Mouse (Mus musculus) neural tube, embryonic 13.5 days (tissue): ENCODE results near the gene Rbm39. TPM values are rescaled to one million over a fixed set of nuclear protein-coding genes. Genes with fewer than 3 reads are reported as not detected.
"Not testable (repeated sequence)": the region's sequence is repeated elsewhere in the genome, so short reads cannot be mapped to it uniquely, and the experiment has no call there.

ENCODE experiments used
- ATAC-seq: fragments of 200-750 bp; cut with Nextera tagmentation; 2 replicates; pipeline ENCODE4 v1.8.0; 2017; ENCODE audit warnings: low read depth, mild to moderate bottlenecking, moderate TSS enrichment, moderate library complexity
- H3K27ac ChIP-seq: fragments of 300-500 bp; sonication (generic); replicated peaks from 2 replicates; pipeline ENCODE4 v1.5.1; 2015; ENCODE audit warnings: moderate library complexity, mild to moderate bottlenecking, inconsistent platforms
- H3K27me3 ChIP-seq: fragments of 300-500 bp; sonication (generic); 2 replicates; pipeline ENCODE4 v1.6.1; 2015; ENCODE audit warnings: mild to moderate bottlenecking, inconsistent platforms
- H3K36me3 ChIP-seq: fragments of 300-500 bp; sonication (generic); 2 replicates; pipeline ENCODE4 v1.6.1; 2015; ENCODE audit warnings: mild to moderate bottlenecking, inconsistent platforms
- H3K4me1 ChIP-seq: fragments of 300-500 bp; sonication (generic); replicated peaks from 2 replicates; pipeline ENCODE4 v1.6.1; 2015; ENCODE audit warnings: inconsistent platforms
- H3K4me2 ChIP-seq: fragments of 300-500 bp; sonication (generic); 2 replicates; pipeline ENCODE4 v1.6.1; 2015; ENCODE audit warnings: inconsistent platforms, mild to moderate bottlenecking, moderate library complexity
- H3K4me3 ChIP-seq: fragments of 300-500 bp; sonication (generic); 2 replicates; pipeline ENCODE4 v1.5.1; 2015; ENCODE audit warnings: mild to moderate bottlenecking, inconsistent platforms
- H3K9ac ChIP-seq: fragments of 300-500 bp; sonication (generic); 2 replicates; pipeline ENCODE4 v1.6.1; 2015; ENCODE audit warnings: moderate library complexity, mild to moderate bottlenecking, inconsistent platforms
- H3K9me3 ChIP-seq: fragments of 300-500 bp; sonication (generic); 2 replicates; pipeline ENCODE4 v1.6.1; 2016; ENCODE audit warnings: inconsistent platforms
- WGBS: fragments of 180-500 bp; shearing (Covaris S2); methylation state at CpG from one replicate; pipeline ENCODE4 v1.1.7; 2015; 5-methylcytosine and 5-hydroxymethylcytosine counted together
- polyA plus RNA-seq: library from polyadenylated mRNA; unstranded; fragments of >200 nt; fragmentation: Nextera tagmentation; extraction: Ambion mirVana; gene quantifications from 2 replicates; pipeline ENCODE4 v1.2.1, GENCODE M21; 2015

The Rbm39 gene
- polyA plus RNA-seq, 1 experiment from 2014 or later = 509 TPM

GRCm38 (mm10) chr2:156196302-156197128 is 16.5 kb upstream of the Rbm39 start, which contains the start of gene Phf20:
Gene Phf20 (plus strand): TSS chr2:156196466.
- Histone ChIP-seq H3K4me1 (peaks cover 35% of the 10 kb centered on the region), H3K9ac (peak within 1 kb of the TSS; percentile 86), H3K9me3 (no peaks in the 10 kb centered on the region), H3K4me3 (peak within 1 kb of the TSS; percentile 75), H3K27me3 (no peaks in the 10 kb centered on the region), H3K36me3 (peaks cover 10% of the 10 kb centered on the region; the same call in 1 of the 2 replicates), H3K4me2 (peak within 1 kb of the TSS; percentile 79), H3K27ac (peak within 1 kb of the TSS; percentile 97)
- WGBS = under 1% methylated on average over 72 of the region's 88 CpGs
- ATAC-seq = peak; percentile 98

DNA sequence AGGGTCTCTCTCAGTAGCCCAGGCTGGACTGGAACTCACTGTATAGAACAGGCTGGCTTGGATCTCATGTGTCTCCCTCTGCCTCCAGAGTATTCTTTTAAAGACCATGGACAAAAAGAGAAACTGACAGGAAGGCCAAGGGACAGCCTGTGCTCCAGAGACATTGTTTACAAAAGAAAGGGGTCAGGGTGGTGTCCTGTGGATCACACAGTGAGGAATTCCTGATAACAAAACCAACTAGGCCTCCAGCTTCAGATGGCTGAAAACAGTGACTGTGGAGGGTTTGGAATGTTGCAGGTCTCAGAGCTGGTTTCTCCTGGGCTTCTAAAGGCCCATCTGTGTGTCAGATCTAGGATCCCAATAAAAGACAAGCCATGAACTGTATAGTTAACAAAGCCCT is 14.5 kb upstream of the Rbm39 start:
- no peak overlapping the region for H3K9ac ChIP-seq
- H3K27ac ChIP-seq = no peak overlapping the region
- H3K4me3 ChIP-seq = no peak overlapping the region
- no peak for ATAC-seq
- H3K36me3 ChIP-seq = no peaks in the 10 kb centered on the region
- no peaks in the 10 kb centered on the region for H3K9me3 ChIP-seq
- H3K27me3 ChIP-seq = no peaks in the 10 kb centered on the region
- peaks cover 28% of the 10 kb centered on the region for H3K4me1 ChIP-seq
- H3K4me2 ChIP-seq = no peak overlapping the region

- 83% methylated on average over 3 of the region's 3 CpGs for WGBS
- H3K4me3 ChIP-seq = no peak overlapping the region
- no peaks in the 10 kb centered on the region for H3K9me3 ChIP-seq
- no peak for ATAC-seq
- H3K27me3 ChIP-seq = no peaks in the 10 kb centered on the region
- H3K4me2 ChIP-seq = no peak overlapping the region
- H3K27ac ChIP-seq = no peak overlapping the region
- H3K4me1 ChIP-seq = peaks cover 17% of the 10 kb centered on the region
- H3K36me3 ChIP-seq = no peaks in the 10 kb centered on the region
- H3K9ac ChIP-seq = no peak overlapping the region
Observed at GRCm38 (mm10) chr2:156193066-156193862, 13.2 kb upstream of the Rbm39 start.

DNA sequence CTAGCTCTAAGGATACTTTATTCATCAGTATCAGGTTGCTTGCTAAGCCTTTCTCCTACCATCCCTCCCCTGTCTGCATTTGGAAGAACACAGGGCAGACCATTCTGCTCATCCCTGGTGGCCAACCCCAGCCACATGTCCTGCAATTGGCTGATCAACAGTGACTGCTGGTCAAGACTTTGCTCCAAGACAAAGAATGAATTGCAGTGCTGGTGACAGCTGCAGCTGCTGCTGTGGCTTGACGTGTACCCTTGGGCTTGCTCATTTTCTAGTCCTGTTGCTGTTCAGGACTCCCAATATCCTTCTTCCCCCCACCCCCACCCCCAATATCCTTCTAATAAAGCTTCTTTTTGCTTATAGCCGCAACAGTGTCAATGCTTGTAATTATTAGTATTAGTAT is 12.0 kb upstream of the Rbm39 start:
- ATAC-seq = no peak
- H3K9ac ChIP-seq = no peak overlapping the region
- WGBS = 75% methylated on average over 2 of the region's 2 CpGs

GRCm38 (mm10) chr2:156191540-156191939 is 11.5 kb upstream of the Rbm39 start:
- Histone ChIP-seq H3K9me3 (no peaks in the 10 kb centered on the region), H3K27ac (no peak overlapping the region), H3K36me3 (no peaks in the 10 kb centered on the region), H3K4me3 (no peak overlapping the region), H3K4me1 (peaks cover 7% of the 10 kb centered on the region), H3K4me2 (no peak overlapping the region), H3K9ac (no peak overlapping the region), H3K27me3 (no peaks in the 10 kb centered on the region)
- 95% methylated on average over 2 of the region's 2 CpGs for WGBS
- ATAC-seq = no peak

More for the DNA sequence above, 12.0 kb upstream of the Rbm39 start:
- Histone ChIP-seq H3K9me3 (no peaks in the 10 kb centered on the region), H3K4me2 (no peak overlapping the region), H3K4me1 (peaks cover 7% of the 10 kb centered on the region), H3K36me3 (no peaks in the 10 kb centered on the region), H3K27ac (no peak overlapping the region), H3K27me3 (no peaks in the 10 kb centered on the region), H3K4me3 (no peak overlapping the region)

- no peak for ATAC-seq
- Histone ChIP-seq H3K4me2 (no peak overlapping the region), H3K4me3 (no peak overlapping the region), H3K27ac (no peak overlapping the region), H3K36me3 (no peaks in the 10 kb centered on the region), H3K9ac (no peak overlapping the region), H3K4me1 (no peaks in the 10 kb centered on the region), H3K27me3 (no peaks in the 10 kb centered on the region), H3K9me3 (no peaks in the 10 kb centered on the region)
- 87% methylated on average over 14 of the region's 14 CpGs for WGBS
Observed at GRCm38 (mm10) chr2:156190004-156190896, 10.2 kb upstream of the Rbm39 start.

DNA sequence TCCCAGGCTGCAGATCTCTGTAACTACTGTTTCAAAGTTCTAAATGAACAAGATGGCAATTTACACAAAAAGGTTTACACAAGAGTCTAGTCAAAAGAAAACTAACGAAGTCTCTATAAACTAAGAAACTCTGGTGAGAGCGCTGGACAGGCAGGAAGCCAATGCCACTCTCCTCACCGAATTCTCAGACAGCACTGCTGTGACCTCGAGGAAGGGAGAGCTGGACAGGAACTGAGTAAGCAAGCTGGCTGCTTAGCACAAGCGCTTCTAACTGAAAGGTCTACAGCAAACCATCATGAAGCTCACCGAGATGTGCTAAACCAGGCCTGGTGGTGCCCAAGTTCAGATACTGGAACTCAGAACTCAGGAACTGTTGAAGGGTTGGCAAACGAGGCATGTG is 9.2 kb upstream of the Rbm39 start:
- not testable (repeated sequence) for H3K36me3 ChIP-seq, ATAC-seq
- WGBS = 89% methylated on average over 7 of the region's 7 CpGs

DNA sequence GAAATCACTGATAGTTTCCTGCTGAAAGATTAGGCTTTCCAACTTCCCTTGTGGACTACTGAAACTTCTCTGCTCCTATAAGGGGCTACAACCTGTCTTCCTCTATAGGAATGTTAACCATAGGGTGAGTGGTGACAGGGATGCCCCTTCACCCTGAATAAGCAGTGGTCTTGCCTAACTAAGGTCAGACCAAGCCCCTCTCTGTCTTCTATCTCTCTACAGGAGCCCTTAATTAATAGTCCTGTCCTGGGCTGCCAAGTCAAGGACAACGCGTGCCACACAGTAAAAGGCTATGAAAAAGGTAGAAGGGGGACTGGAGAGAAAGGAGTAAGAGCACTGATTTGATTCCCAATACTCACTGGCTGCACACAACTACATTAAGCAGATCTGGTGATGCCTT is 1.6 kb upstream of the Rbm39 start:
- Histone ChIP-seq H3K36me3 (peaks cover 14% of the 10 kb centered on the region), H3K4me3 (no peak overlapping the region), H3K27ac (peak overlapping the region; percentile 97; the same call in 1 of the 2 replicates), H3K9ac (peak overlapping the region; percentile 100), H3K27me3 (no peaks in the 10 kb centered on the region), H3K4me1 (peaks cover 33% of the 10 kb centered on the region), H3K9me3 (no peaks in the 10 kb centered on the region), H3K4me2 (peak overlapping the region; percentile 65)
- 81% methylated on average over 2 of the region's 2 CpGs for WGBS
- no peak for ATAC-seq

More for the DNA sequence above, 9.2 kb upstream of the Rbm39 start:
- not testable (repeated sequence) for H3K27ac ChIP-seq, H3K9me3 ChIP-seq, H3K4me2 ChIP-seq, H3K27me3 ChIP-seq, H3K4me3 ChIP-seq, H3K9ac ChIP-seq, H3K4me1 ChIP-seq

- no peak for ATAC-seq
Observed at GRCm38 (mm10) chr2:156180824-156181590, 969 bp upstream of the Rbm39 start.

GRCm38 (mm10) chr2:156179796-156180093 is 293 bp downstream of the Rbm39 start:
- Histone ChIP-seq H3K27me3 (no peaks in the 10 kb centered on the region), H3K9me3 (no peaks in the 10 kb centered on the region), H3K4me2 (peak overlapping the region; percentile 95; the same call in 1 of the 2 replicates), H3K9ac (peak overlapping the region; percentile 100), H3K4me1 (peaks cover 43% of the 10 kb centered on the region), H3K4me3 (peak overlapping the region; percentile 99), H3K27ac (peak overlapping the region; percentile 99), H3K36me3 (peaks cover 24% of the 10 kb centered on the region)
- peak; percentile 17; the same call in 1 of the 2 replicates for ATAC-seq
- 0% methylated on average over 34 of the region's 41 CpGs for WGBS

More at GRCm38 (mm10) chr2:156180824-156181590, 969 bp upstream of the Rbm39 start:
- Histone ChIP-seq H3K4me2 (peak overlapping the region; percentile 65), H3K9ac (peak overlapping the region; percentile 100), H3K9me3 (no peaks in the 10 kb centered on the region), H3K27ac (peak overlapping the region; percentile 97), H3K4me1 (peaks cover 38% of the 10 kb centered on the region), H3K4me3 (peak overlapping the region; percentile 99), H3K36me3 (peaks cover 19% of the 10 kb centered on the region), H3K27me3 (no peaks in the 10 kb centered on the region)
- 14% methylated on average over 8 of the region's 8 CpGs for WGBS
